Mouse (Mus musculus): ENCODE results near the gene Mgea5. TPM values are rescaled to one million over a fixed set of nuclear protein-coding genes. Genes with fewer than 3 reads are reported as not detected.

The Mgea5 gene
- polyA plus RNA-seq, 1 experiment from 2014 or later: 93.2 TPM

- Histone ChIP-seq H3K27ac (ENCODE audit: low read depth, low read length) (no peak overlapping the region), H3K4me3 (ENCODE audit: low read depth, low read length) (no peak overlapping the region), H3K27me3 (ENCODE audit: control insufficient read depth, insufficient read depth, low read length) (no peaks in the 10 kb centered on the region), H3K4me1 (replicated peaks; ENCODE audit: control insufficient read depth, insufficient read depth, low read length) (peaks cover 7% of the 10 kb centered on the region), H3K4me2 (replicated peaks; ENCODE audit: low read depth, low read length) (no peak overlapping the region), H3K9ac (ENCODE audit: low read depth, low read length) (no peak overlapping the region), H3K9me3 (ENCODE audit: control insufficient read depth, low read length) (no peaks in the 10 kb centered on the region), H3K36me3 (ENCODE audit: control insufficient read depth, insufficient read depth, low read length) (peaks cover 5% of the 10 kb centered on the region; the same call in 1 of the 2 replicates)
- DNase-seq (ENCODE audit: low spot score) (no peak), ATAC-seq (ENCODE audit: low FRiP score) (no peak)
- 88% methylated on average over 13 of the region's 13 CpGs for WGBS
Measured at GRCm38 (mm10) chr19:45780350-45780915, 3.2 kb downstream of the Mgea5 start.

GRCm38 (mm10) chr19:45775486-45775885, 8.2 kb downstream of the Mgea5 start:
- Histone ChIP-seq H3K4me2 (replicated peaks; ENCODE audit: low read depth, low read length) (no peak overlapping the region), H3K9me3 (ENCODE audit: control insufficient read depth, low read length) (no peaks in the 10 kb centered on the region), H3K4me1 (replicated peaks; ENCODE audit: control insufficient read depth, insufficient read depth, low read length) (no peaks in the 10 kb centered on the region; the same call in 1 of the 2 replicates), H3K4me3 (ENCODE audit: low read depth, low read length) (no peak overlapping the region), H3K27ac (ENCODE audit: low read depth, low read length) (no peak overlapping the region), H3K9ac (ENCODE audit: low read depth, low read length) (no peak overlapping the region), H3K36me3 (ENCODE audit: control insufficient read depth, insufficient read depth, low read length) (peaks cover 12% of the 10 kb centered on the region; the same call in 1 of the 2 replicates), H3K27me3 (ENCODE audit: control insufficient read depth, insufficient read depth, low read length) (no peaks in the 10 kb centered on the region)
- ATAC-seq (ENCODE audit: low FRiP score) (no peak), DNase-seq (ENCODE audit: low spot score) (no peak)
- 78% methylated on average over 2 of the region's 2 CpGs for WGBS

- ATAC-seq (ENCODE audit: low FRiP score) (no peak), DNase-seq (ENCODE audit: low spot score) (no peak)
- no peak overlapping the region for H3K4me2 ChIP-seq (replicated peaks; ENCODE audit: low read depth, low read length)
- H3K9ac ChIP-seq (ENCODE audit: low read depth, low read length): no peak overlapping the region
- no peak overlapping the region for H3K27ac ChIP-seq (ENCODE audit: low read depth, low read length)
- H3K4me1 ChIP-seq (replicated peaks; ENCODE audit: control insufficient read depth, insufficient read depth, low read length): no peaks in the 10 kb centered on the region
- H3K9me3 ChIP-seq (ENCODE audit: control insufficient read depth, low read length): no peaks in the 10 kb centered on the region
- H3K4me3 ChIP-seq (ENCODE audit: low read depth, low read length): no peak overlapping the region
- H3K36me3 ChIP-seq (ENCODE audit: control insufficient read depth, insufficient read depth, low read length): peaks cover 21% of the 10 kb centered on the region
- no peaks in the 10 kb centered on the region for H3K27me3 ChIP-seq (ENCODE audit: control insufficient read depth, insufficient read depth, low read length)
- 96% methylated on average over 5 of the region's 5 CpGs for WGBS
Measured at GRCm38 (mm10) chr19:45771501-45771900, 12.1 kb downstream of the Mgea5 start.

GRCm38 (mm10) chr19:45760810-45761209, 22.8 kb downstream of the Mgea5 start:
- Histone ChIP-seq H3K9ac (ENCODE audit: low read depth, low read length) (no peak overlapping the region), H3K9me3 (ENCODE audit: control insufficient read depth, low read length) (no peaks in the 10 kb centered on the region), H3K27ac (ENCODE audit: low read depth, low read length) (no peak overlapping the region), H3K36me3 (ENCODE audit: control insufficient read depth, insufficient read depth, low read length) (peaks cover 32% of the 10 kb centered on the region), H3K27me3 (ENCODE audit: control insufficient read depth, insufficient read depth, low read length) (no peaks in the 10 kb centered on the region), H3K4me1 (replicated peaks; ENCODE audit: control insufficient read depth, insufficient read depth, low read length) (no peaks in the 10 kb centered on the region), H3K4me3 (ENCODE audit: low read depth, low read length) (no peak overlapping the region), H3K4me2 (replicated peaks; ENCODE audit: low read depth, low read length) (no peak overlapping the region)
- no peak for ATAC-seq (ENCODE audit: low FRiP score)
- DNase-seq (ENCODE audit: low spot score): no peak
- 94% methylated on average over 3 of the region's 3 CpGs for WGBS

- H3K4me1 ChIP-seq (replicated peaks; ENCODE audit: control insufficient read depth, insufficient read depth, low read length): no peaks in the 10 kb centered on the region
- H3K4me2 ChIP-seq (replicated peaks; ENCODE audit: low read depth, low read length): no peak overlapping the region
- no peaks in the 10 kb centered on the region for H3K27me3 ChIP-seq (ENCODE audit: control insufficient read depth, insufficient read depth, low read length)
- WGBS: 93% methylated on average over 5 of the region's 5 CpGs
- ATAC-seq (ENCODE audit: low FRiP score) (no peak), DNase-seq (ENCODE audit: low spot score) (no peak)
- no peaks in the 10 kb centered on the region for H3K9me3 ChIP-seq (ENCODE audit: control insufficient read depth, low read length)
- no peak overlapping the region for H3K9ac ChIP-seq (ENCODE audit: low read depth, low read length)
- H3K36me3 ChIP-seq (ENCODE audit: control insufficient read depth, insufficient read depth, low read length): peaks cover 41% of the 10 kb centered on the region
- H3K4me3 ChIP-seq (ENCODE audit: low read depth, low read length): no peak overlapping the region
- no peak overlapping the region for H3K27ac ChIP-seq (ENCODE audit: low read depth, low read length)
Measured at GRCm38 (mm10) chr19:45758671-45759070, 25.0 kb downstream of the Mgea5 start.

- WGBS: 97% methylated on average over 3 of the region's 3 CpGs
- Histone ChIP-seq H3K27me3 (ENCODE audit: control insufficient read depth, insufficient read depth, low read length) (no peaks in the 10 kb centered on the region), H3K36me3 (ENCODE audit: control insufficient read depth, insufficient read depth, low read length) (peaks cover 25% of the 10 kb centered on the region), H3K9me3 (ENCODE audit: control insufficient read depth, low read length) (no peaks in the 10 kb centered on the region), H3K27ac (ENCODE audit: low read depth, low read length) (no peak overlapping the region), H3K4me2 (replicated peaks; ENCODE audit: low read depth, low read length) (no peak overlapping the region), H3K4me1 (replicated peaks; ENCODE audit: control insufficient read depth, insufficient read depth, low read length) (peaks cover 3% of the 10 kb centered on the region), H3K9ac (ENCODE audit: low read depth, low read length) (no peak overlapping the region), H3K4me3 (ENCODE audit: low read depth, low read length) (no peak overlapping the region)
- ATAC-seq (ENCODE audit: low FRiP score): no peak
- no peak for DNase-seq (ENCODE audit: low spot score)
Measured at GRCm38 (mm10) chr19:45753551-45753950, 30.1 kb downstream of the Mgea5 start.

GRCm38 (mm10) chr19:45751881-45752280, 31.8 kb downstream of the Mgea5 start:
- no peak overlapping the region for H3K9ac ChIP-seq (ENCODE audit: low read depth, low read length)
- WGBS: 91% methylated on average over 7 of the region's 7 CpGs
- H3K27me3 ChIP-seq (ENCODE audit: control insufficient read depth, insufficient read depth, low read length): peaks cover 2% of the 10 kb centered on the region; the same call in 1 of the 2 replicates
- ATAC-seq (ENCODE audit: low FRiP score) (no peak), DNase-seq (ENCODE audit: low spot score) (no peak)
- peaks cover 20% of the 10 kb centered on the region for H3K36me3 ChIP-seq (ENCODE audit: control insufficient read depth, insufficient read depth, low read length)
- no peak overlapping the region for H3K4me3 ChIP-seq (ENCODE audit: low read depth, low read length)
- H3K27ac ChIP-seq (ENCODE audit: low read depth, low read length): no peak overlapping the region
- peaks cover 3% of the 10 kb centered on the region for H3K4me1 ChIP-seq (replicated peaks; ENCODE audit: control insufficient read depth, insufficient read depth, low read length)
- no peak overlapping the region for H3K4me2 ChIP-seq (replicated peaks; ENCODE audit: low read depth, low read length)
- no peaks in the 10 kb centered on the region for H3K9me3 ChIP-seq (ENCODE audit: control insufficient read depth, low read length)

- DNase-seq (ENCODE audit: low spot score) (peak; percentile 93), ATAC-seq (ENCODE audit: low FRiP score) (peak; percentile 84)
- peaks cover 6% of the 10 kb centered on the region for H3K4me1 ChIP-seq (replicated peaks; ENCODE audit: control insufficient read depth, insufficient read depth, low read length)
- H3K4me2 ChIP-seq (replicated peaks; ENCODE audit: low read depth, low read length): peak within 1 kb of the TSS; percentile 97
- H3K36me3 ChIP-seq (ENCODE audit: control insufficient read depth, insufficient read depth, low read length): peaks cover 10% of the 10 kb centered on the region
- no peaks in the 10 kb centered on the region for H3K9me3 ChIP-seq (ENCODE audit: control insufficient read depth, low read length)
- under 1% methylated on average over 56 of the region's 60 CpGs for WGBS
- peaks cover 24% of the 10 kb centered on the region for H3K27me3 ChIP-seq (ENCODE audit: control insufficient read depth, insufficient read depth, low read length)
- no peak within 1 kb of the TSS for H3K27ac ChIP-seq (ENCODE audit: low read depth, low read length)
- H3K4me3 ChIP-seq (ENCODE audit: low read depth, low read length): peak within 1 kb of the TSS; percentile 80
- H3K9ac ChIP-seq (ENCODE audit: low read depth, low read length): peak within 1 kb of the TSS; percentile 79
Measured at GRCm38 (mm10) chr19:45749243-45750043, 34.2 kb downstream of the Mgea5 start, which contains the start of gene Npm3. Npm3 (minus strand) TSS chr19:45749591.
